Mouse (Mus musculus) neural tube, embryonic 11.5 days (tissue): ENCODE data around the gene Srsf7. TPM values are rescaled to one million over a fixed set of nuclear protein-coding genes. Genes with fewer than 3 reads are reported as not detected.
"Not testable (repeated sequence)": the region's sequence is repeated elsewhere in the genome, so short reads cannot be mapped to it uniquely, and the experiment has no call there.

Source experiments
- ATAC-seq: fragments of 200-750 bp; cut with Nextera tagmentation; 2 replicates; pipeline ENCODE4 v1.8.0; 2017; ENCODE audit warnings: moderate number of reproducible peaks, mild to moderate bottlenecking, moderate TSS enrichment, moderate library complexity; ENCODE audit not compliant: insufficient read depth, low FRiP score, low TSS enrichment
- DNase-seq: peaks from one replicate; pipeline ENCODE4 v3.0.0-alpha.2; 2015; ENCODE audit warnings: low spot score
- H3K27ac ChIP-seq: fragments of 300-500 bp; sonication (generic); 2 replicates; pipeline ENCODE4 v1.5.1; 2014; ENCODE audit warnings: low read depth, mild to moderate bottlenecking, low read length
- H3K27me3 ChIP-seq: fragments of 300-500 bp; sonication (generic); 2 replicates; pipeline ENCODE4 v1.6.1; 2014; ENCODE audit warnings: mild to moderate bottlenecking, low read length, mixed read lengths; ENCODE audit not compliant: control insufficient read depth, insufficient read depth
- H3K36me3 ChIP-seq: fragments of 300-500 bp; sonication (generic); 2 replicates; pipeline ENCODE4 v1.6.1; 2014; ENCODE audit warnings: mild to moderate bottlenecking, low read length, moderate library complexity, mixed read lengths; ENCODE audit not compliant: control insufficient read depth, insufficient read depth
- H3K4me1 ChIP-seq: fragments of 300-500 bp; sonication (generic); 2 replicates; pipeline ENCODE4 v1.6.1; 2014; ENCODE audit warnings: low read length, mixed read lengths; ENCODE audit not compliant: control insufficient read depth, insufficient read depth
- H3K4me2 ChIP-seq: fragments of 300-500 bp; sonication (generic); 2 replicates; pipeline ENCODE4 v1.6.1; 2014; ENCODE audit warnings: low read depth, mild to moderate bottlenecking, moderate library complexity
- H3K4me3 ChIP-seq: fragments of 300-500 bp; sonication (generic); 2 replicates; pipeline ENCODE4 v1.5.1; 2014; ENCODE audit warnings: low read depth, low read length
- H3K9ac ChIP-seq: fragments of 300-500 bp; sonication (generic); 2 replicates; pipeline ENCODE4 v1.6.1; 2014; ENCODE audit warnings: mild to moderate bottlenecking, low read length
- H3K9me3 ChIP-seq: fragments of 300-500 bp; sonication (generic); 2 replicates; pipeline ENCODE4 v1.6.1; 2016; ENCODE audit warnings: low read length; ENCODE audit not compliant: control insufficient read depth
- WGBS: fragments of 180-500 bp; shearing (Covaris S2); extraction: QIAGEN DNeasy Blood & Tissue Kit; methylation state at CpG from one replicate; pipeline ENCODE4 v1.1.7; 2014; 5-methylcytosine and 5-hydroxymethylcytosine counted together
- polyA plus RNA-seq: library from polyadenylated mRNA; unstranded; fragments of >200 nt; fragmentation: Nextera tagmentation; extraction: Ambion mirVana; gene quantifications from 2 replicates; pipeline ENCODE4 v1.2.1, GENCODE M21; 2014

Gene Srsf7
- polyA plus RNA-seq, 1 experiment from 2014 or later = 761 TPM

DNA sequence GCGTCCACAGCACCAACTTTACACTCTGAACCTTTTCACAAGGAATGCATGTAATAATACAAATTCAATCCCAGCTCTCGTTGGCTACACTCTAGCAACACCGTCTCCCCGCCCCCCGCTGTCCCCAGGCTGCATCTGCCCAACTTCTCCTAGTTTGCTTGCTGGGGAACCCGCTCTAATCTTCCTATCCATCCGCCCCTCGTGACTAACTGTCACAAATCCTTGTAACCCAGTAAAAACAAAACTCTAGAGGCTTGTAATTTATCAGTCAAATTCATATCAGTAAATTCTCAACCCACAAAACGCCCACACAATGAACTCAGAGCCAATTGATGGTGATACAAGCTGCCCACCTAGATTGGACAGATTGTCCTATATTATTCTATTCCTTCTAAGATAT lies 14.1 kb upstream of the Srsf7 start:
- Histone ChIP-seq H3K9me3 (no peaks in the 10 kb centered on the region), H3K4me2 (no peak overlapping the region), H3K9ac (no peak overlapping the region), H3K36me3 (no peaks in the 10 kb centered on the region), H3K27ac (no peak overlapping the region), H3K4me3 (no peak overlapping the region), H3K4me1 (no peaks in the 10 kb centered on the region), H3K27me3 (no peaks in the 10 kb centered on the region)
- 73% methylated on average over 9 of the region's 9 CpGs for WGBS
- no peak for DNase-seq
- ATAC-seq = no peak

DNA sequence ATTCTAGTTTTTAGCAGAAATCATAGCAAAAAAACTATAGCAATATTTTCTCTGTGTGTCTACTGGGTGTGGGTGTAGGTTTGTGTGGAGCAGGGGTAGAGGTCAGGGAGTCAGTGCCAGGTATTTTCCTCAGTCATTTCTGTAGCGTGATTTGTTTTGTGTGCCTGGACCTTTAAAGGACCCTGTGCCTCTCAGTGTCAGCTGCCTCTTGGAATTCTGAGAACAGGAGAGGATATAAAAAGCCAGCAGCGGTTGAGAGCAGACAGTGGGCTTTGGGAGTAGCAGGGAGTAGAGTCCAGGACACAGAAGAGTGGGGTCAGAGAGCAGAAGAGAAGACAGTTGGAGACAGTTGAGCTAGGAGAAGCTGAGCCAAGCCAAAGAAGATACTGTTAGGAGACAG lies 13.0 kb upstream of the Srsf7 start:
- H3K27me3 ChIP-seq = no peaks in the 10 kb centered on the region
- H3K36me3 ChIP-seq = no peaks in the 10 kb centered on the region
- no peak overlapping the region for H3K27ac ChIP-seq
- ATAC-seq (no peak), DNase-seq (no peak)
- WGBS = 80% methylated on average over 2 of the region's 2 CpGs
- H3K4me2 ChIP-seq = no peak overlapping the region
- H3K4me3 ChIP-seq = no peak overlapping the region
- no peaks in the 10 kb centered on the region for H3K9me3 ChIP-seq
- H3K4me1 ChIP-seq = no peaks in the 10 kb centered on the region
- H3K9ac ChIP-seq = no peak overlapping the region

DNA sequence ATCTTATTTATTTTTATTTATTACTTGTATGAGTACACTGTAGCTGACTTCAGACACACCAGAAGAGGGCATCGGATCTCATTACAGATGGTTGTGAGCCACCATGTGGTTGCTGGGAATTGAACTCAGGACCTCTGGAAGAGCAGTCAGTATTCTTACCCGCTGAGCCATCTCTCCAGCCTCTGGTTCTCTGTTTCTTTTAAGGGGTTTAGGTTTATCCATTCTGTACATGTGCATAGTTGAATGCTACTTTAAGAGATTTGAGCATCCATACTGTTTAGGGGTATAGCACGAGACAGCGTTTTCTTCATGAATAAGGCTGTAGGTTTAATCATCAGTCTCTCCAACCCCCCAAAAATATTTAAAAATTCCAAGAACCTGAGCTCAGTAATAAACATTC lies 6.9 kb upstream of the Srsf7 start:
- not testable (repeated sequence) for ATAC-seq, H3K4me2 ChIP-seq, H3K27me3 ChIP-seq, H3K27ac ChIP-seq, H3K4me1 ChIP-seq, DNase-seq, H3K9me3 ChIP-seq, H3K9ac ChIP-seq, H3K4me3 ChIP-seq, H3K36me3 ChIP-seq
- 94% methylated on average over 4 of the region's 4 CpGs for WGBS

DNA sequence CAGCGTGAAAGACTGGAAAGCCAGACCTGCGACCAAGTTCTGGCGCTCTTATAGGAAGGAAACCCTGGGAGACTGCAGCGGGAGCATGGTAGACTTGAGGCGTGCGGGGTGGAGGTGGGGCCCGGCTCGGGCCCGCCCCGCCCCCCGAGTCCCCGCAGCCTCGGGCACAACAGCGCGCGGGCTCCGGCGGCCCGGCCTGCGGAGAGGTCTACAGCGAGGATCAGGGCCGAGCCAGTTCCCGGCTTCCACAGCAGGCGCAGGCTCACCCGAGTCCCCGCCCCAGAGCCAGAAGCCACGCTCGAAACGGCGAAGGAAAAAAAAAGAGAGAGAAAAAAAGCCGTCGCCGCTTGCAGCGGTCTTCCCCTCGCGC lies 821 bp downstream of the Srsf7 start:
- peak overlapping the region; percentile 99 for H3K9ac ChIP-seq
- H3K27me3 ChIP-seq = no peaks in the 10 kb centered on the region
- peak overlapping the region; percentile 98 for H3K27ac ChIP-seq
- H3K4me3 ChIP-seq = peak overlapping the region; percentile 97
- H3K36me3 ChIP-seq = peaks cover 15% of the 10 kb centered on the region
- peaks cover 6% of the 10 kb centered on the region for H3K4me1 ChIP-seq
- under 1% methylated on average over 33 of the region's 36 CpGs for WGBS
- DNase-seq = peak; percentile 72
- H3K4me2 ChIP-seq = peak overlapping the region; percentile 86
- H3K9me3 ChIP-seq = no peaks in the 10 kb centered on the region
- peak; percentile 49 for ATAC-seq

DNA sequence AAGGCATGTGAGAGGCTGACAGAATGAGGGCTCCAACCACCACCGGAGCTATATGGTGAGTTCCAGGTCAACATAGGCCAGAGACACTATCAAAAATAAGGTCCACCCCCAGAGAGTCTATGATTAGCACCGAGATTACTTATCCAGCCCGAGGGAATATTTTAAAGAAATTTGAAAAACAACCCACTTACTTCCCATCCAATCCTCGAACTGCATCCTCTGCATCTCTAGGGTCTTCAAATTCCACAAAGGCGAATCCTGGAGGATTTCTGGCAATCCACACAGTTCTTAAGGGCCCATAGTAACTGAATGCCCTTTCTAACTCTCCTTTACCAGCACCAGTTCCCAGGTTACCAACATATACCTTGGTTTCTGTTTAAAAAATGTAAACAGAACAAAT lies 1.4 kb downstream of the Srsf7 start:
- peaks cover 6% of the 10 kb centered on the region for H3K4me1 ChIP-seq
- no peaks in the 10 kb centered on the region for H3K9me3 ChIP-seq
- H3K27ac ChIP-seq = no peak overlapping the region
- H3K4me3 ChIP-seq = peak overlapping the region; percentile 97
- no peak for DNase-seq
- H3K4me2 ChIP-seq = peak overlapping the region; percentile 86
- H3K36me3 ChIP-seq = peaks cover 15% of the 10 kb centered on the region
- peak overlapping the region; percentile 99 for H3K9ac ChIP-seq
- no peak for ATAC-seq
- 50% methylated on average over 5 of the region's 5 CpGs for WGBS
- H3K27me3 ChIP-seq = no peaks in the 10 kb centered on the region

DNA sequence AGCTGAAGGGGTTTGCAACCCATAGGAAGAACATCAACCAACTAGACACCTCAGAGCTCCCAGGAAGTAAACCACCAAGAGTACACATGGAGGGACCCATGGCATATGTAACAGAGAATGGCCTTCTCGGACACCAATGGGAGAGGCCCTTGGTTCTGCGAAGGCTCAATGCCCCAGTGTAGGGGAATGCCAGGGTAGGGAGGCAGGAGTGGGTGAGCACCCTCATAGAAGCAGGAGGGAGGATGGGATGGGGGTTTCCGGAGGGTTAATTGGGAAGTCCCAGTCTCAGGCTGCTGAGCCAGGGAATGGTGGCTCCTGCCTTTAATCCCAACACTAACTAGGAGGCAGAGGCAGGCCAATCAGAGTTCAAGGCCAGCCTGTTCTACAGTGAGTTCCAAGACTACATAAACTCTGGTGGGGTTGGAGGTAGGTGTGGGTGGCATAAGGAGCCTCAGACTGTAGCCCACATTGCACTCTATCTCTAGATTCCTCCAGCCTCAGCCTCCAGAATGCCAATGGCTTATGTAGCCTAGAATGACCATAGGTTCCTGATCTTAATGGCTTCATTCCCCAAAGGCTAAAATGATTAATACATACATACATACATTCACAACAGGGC lies 7.8 kb downstream of the Srsf7 start:
- no peak for DNase-seq
- peaks cover 19% of the 10 kb centered on the region for H3K36me3 ChIP-seq
- 86% methylated on average over 3 of the region's 3 CpGs for WGBS
- H3K4me3 ChIP-seq = no peak overlapping the region
- ATAC-seq = no peak
- no peak overlapping the region for H3K4me2 ChIP-seq
- no peaks in the 10 kb centered on the region for H3K27me3 ChIP-seq
- H3K4me1 ChIP-seq = no peaks in the 10 kb centered on the region
- H3K9ac ChIP-seq = no peak overlapping the region
- H3K9me3 ChIP-seq = no peaks in the 10 kb centered on the region
- no peak overlapping the region for H3K27ac ChIP-seq

DNA sequence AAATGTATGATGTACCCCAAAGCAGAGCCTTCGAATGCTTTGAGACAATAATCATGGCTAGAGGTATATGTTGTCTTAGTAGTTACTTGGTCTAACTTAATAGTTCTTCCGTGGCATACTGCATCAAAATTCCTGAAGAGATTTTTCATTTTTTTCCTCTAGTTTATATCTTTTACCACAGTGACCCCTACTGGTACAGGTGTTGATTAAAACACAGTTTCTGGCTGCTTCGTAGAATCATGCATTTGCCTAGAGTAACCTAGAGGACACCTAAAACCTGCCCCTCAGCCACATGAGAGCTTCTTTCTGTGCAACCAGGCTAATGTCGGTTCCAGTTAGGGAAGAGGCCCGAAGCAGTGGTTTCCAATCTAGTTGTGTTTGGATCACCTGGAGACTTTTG lies 14.0 kb downstream of the Srsf7 start:
- H3K4me2 ChIP-seq = no peak overlapping the region
- no peak overlapping the region for H3K9ac ChIP-seq
- no peaks in the 10 kb centered on the region for H3K27me3 ChIP-seq
- WGBS = 70% methylated on average over 5 of the region's 5 CpGs
- no peak overlapping the region for H3K4me3 ChIP-seq
- no peaks in the 10 kb centered on the region for H3K9me3 ChIP-seq
- H3K36me3 ChIP-seq = peaks cover 6% of the 10 kb centered on the region
- H3K4me1 ChIP-seq = no peaks in the 10 kb centered on the region
- no peak overlapping the region for H3K27ac ChIP-seq
- DNase-seq (no peak), ATAC-seq (no peak)

DNA sequence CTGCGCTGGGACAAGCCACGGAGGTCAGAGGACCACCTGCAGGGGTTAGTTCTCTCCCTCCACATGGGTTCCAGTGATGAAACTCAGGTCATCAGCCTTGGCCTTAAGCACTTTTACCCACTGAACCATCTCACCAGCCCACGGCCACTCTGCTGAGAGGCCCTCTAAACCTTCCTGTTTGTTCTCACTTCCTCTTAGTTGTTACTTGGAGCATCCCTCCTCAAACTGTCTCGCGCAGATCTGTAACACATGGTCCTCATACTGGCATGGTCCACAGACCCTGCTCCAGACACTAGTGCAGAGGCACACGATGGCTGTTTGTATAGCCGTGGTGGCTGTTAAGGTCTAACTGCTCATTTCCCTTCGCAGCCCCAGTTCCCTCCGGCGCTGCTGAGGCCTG lies 23.5 kb downstream of the Srsf7 start:
- 82% methylated on average over 10 of the region's 10 CpGs for WGBS
- no peak overlapping the region for H3K27ac ChIP-seq
- no peaks in the 10 kb centered on the region for H3K36me3 ChIP-seq
- H3K4me2 ChIP-seq = no peak overlapping the region
- H3K9ac ChIP-seq = no peak overlapping the region
- ATAC-seq (no peak), DNase-seq (no peak)
- no peaks in the 10 kb centered on the region for H3K27me3 ChIP-seq
- H3K9me3 ChIP-seq = no peaks in the 10 kb centered on the region
- no peaks in the 10 kb centered on the region for H3K4me1 ChIP-seq
- no peak overlapping the region for H3K4me3 ChIP-seq

DNA sequence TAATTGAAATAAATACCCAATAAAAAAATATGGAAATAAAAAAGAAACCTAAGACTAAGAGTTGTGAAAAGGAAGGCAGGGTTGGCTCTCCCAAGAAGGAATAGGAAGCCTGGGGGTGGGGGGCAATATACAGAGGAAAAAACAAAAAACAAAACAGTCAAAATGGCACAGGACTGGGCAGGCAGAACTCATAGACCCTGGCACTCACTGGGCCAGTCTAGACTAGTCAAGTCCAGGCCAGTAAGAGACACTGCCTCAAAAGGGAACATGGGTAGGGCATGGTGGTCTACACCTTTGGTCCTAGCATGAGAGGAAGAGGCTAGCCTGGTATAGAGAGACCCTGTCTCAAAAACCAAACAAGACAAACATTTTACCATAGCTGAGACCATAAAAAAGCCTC lies 26.6 kb downstream of the Srsf7 start:
- no peak overlapping the region for H3K27ac ChIP-seq
- ATAC-seq (no peak), DNase-seq (no peak)
- no peaks in the 10 kb centered on the region for H3K4me1 ChIP-seq
- no peaks in the 10 kb centered on the region for H3K9me3 ChIP-seq
- H3K4me2 ChIP-seq = no peak overlapping the region
- no peak overlapping the region for H3K9ac ChIP-seq
- no peaks in the 10 kb centered on the region for H3K36me3 ChIP-seq
- no peaks in the 10 kb centered on the region for H3K27me3 ChIP-seq
- H3K4me3 ChIP-seq = no peak overlapping the region
